Mouse (Mus musculus): ENCODE measurements at regions not wholly inside any gene's neighbourhood (a gene's known extent, or its start where the extent isn't known, plus 50 kb on each side); places are given as distances from the start of the nearest gene placed in this dataset.

DNA sequence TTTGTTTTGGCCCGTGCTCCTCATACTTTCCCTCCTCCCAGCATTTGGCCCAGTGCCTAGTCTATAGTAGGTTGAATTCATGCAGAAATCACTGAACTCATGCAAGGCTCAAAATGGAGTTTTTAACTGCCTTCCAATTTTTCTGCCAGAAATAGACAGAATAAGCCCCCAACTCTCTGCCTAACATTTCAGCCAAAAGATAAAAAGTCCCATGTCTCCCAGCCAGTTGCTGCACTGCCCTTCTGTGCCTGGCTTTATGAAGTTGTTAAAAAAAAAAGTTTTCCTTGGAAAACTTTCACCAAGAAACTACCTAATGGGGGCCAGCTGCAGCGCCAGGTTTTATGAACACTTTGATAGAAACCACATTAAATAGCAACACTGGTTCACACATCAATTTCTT lies 222.0 kb downstream of the Zic3 start:
- no peak for DNase-seq

DNA sequence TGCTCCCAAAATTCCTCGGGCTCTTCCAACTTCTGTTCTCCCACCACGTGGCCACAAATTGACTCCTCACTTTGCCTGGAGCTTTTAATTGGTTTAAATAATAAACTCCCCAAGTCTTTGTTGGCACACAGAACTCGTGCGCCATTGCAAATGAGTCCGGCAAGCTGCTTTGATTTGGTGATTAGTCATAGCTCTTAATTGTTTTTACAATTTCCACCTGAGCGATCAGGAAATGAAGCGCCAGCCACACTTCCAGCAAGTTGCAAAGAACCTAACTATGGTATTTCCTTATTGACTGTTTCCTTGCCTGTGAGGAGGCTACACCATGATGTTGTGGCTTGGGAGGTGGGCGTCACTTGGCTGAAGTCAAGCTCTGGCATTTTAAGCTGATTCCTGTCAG lies 233.5 kb downstream of the Zic3 start:
- peak; percentile 1 to 12 for DNase-seq

DNA sequence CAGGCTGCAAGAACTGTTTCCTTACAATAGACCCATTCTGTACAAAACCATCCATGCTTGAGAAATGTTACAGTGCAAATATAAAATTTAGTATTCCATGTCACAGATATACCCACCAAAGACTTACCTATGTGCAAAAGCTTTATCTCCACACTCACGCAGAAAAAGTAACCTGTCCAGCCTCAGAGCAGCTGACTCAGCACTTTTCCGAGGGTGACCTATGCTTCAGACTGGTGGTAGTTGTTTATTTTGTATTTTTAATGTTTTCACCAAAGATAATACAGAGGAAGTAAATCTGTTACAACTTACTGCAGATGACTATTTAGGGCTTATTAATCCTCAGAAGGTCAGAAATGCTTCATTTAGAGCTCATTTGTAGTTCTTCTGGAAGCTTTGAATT lies 260.4 kb downstream of the Zic3 start:
- no peak for DNase-seq

DNA sequence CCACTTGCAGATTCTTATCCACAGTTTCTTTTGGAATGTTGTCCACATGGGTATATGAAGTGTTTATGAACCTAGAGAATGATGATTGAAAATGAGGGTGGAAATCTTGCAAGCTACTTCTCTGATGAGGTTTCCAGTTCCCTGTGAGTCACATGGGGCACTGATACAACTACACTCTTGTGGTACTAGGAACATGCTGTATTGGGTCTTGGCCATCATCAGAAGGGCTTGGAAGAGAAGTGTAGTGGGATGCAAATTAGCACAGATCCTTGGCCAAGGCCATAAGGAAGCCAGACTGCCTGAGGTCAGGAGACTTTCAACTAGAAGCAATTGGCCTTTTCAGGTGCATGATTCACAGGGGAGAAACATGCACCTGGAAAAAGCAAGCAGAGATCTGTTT lies 300.3 kb downstream of the Zic3 start:
- no peak for DNase-seq

DNA sequence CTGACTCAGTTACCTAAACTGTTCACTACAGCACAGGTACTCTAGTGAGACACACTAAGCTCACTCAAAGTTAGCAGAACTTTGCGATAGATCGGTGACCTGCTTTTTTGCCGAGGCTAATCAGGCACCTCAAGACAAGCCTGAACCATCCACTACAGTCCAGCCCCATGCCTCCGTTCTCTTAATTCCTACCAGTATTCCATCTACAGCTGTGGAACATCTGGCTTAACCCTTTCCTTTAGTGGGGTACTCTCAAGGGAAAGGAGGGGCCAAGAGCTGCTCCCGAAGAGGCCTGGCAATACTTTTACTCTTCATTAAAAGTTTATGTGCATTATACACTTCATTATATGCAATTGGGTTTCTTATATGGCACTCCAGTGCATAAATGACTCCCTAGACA lies 329.1 kb downstream of the Zic3 start:
- DNase-seq = no peak

DNA sequence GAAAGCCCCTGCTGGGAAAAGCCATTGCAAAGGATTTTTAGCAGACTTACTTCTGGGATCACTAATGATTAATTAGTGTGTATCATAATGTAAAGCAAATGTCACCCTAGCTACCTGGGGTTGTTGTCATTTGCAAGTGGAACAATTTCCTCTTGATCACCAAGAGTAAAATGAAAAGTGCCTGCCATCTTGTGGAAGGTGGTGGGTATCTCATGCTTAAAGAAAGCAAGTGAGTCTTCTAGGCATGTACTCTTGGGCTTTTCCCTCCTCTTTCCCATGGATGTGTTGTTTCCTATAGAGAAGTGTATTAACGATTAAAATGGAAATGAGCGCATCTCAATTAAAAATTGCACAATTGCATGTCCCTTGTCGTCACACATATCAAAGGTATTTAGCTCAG lies 355.4 kb downstream of the Zic3 start:
- peak in 1 of 2 experiments; percentile 4 for DNase-seq

All from kidney, postnatal 4 days (tissue).